Mouse (Mus musculus) gastrocnemius, postnatal 4 days (tissue): Measurements from ENCODE around the gene Pdxk. TPM values are rescaled to one million over a fixed set of nuclear protein-coding genes. Genes with fewer than 3 reads are reported as not detected.
"Not testable (repeated sequence)": the region's sequence is repeated elsewhere in the genome, so short reads cannot be mapped to it uniquely, and the experiment has no call there.

ENCODE experiments used
- DNase-seq, 2 experiments: peaks; one replicate each; pipeline ENCODE4 v3.0.0; 2021 to 2022; ENCODE audit warnings: low spot score in 2 of 2, mixed read lengths in 2 of 2
- long read RNA-seq, 2 experiments: library from polyadenylated mRNA; stranded (forward); transcript quantifications; one replicate each; pipeline ENCODE4 v2.0.0; 2021
- total RNA-seq, 2 experiments: library from RNA; stranded (reverse); gene quantifications; 2 replicates each; pipeline ENCODE4 v1.2.3; 2021

The Pdxk gene
- 1 to 10 TPM; 7.9 to 8.2 TPM for total RNA-seq
- long read RNA-seq, experiment 1, full-length matches to known transcripts: 1 of 7 reads
- long read RNA-seq, experiment 1, partial matches to known transcripts: 1 of 7 reads
- long read RNA-seq, experiment 1, other reads (novel, unspliced or antisense): 5 of 7 reads
- long read RNA-seq, experiment 2, full-length matches to known transcripts: 4 of 9 reads
- long read RNA-seq, experiment 2, partial matches to known transcripts: 1 of 9 reads
- long read RNA-seq, experiment 2, other reads (novel, unspliced or antisense): 4 of 9 reads

- peak; percentile 90 to 91 for DNase-seq
Measured at GRCm38 (mm10) chr10:78464792-78465207, at the start of gene Pdxk. Gene Pdxk (minus strand): TSS chr10:78464975.

GRCm38 (mm10) chr10:78502986-78503733 is 38.4 kb upstream of the Pdxk start:
- no peak for DNase-seq

GRCm38 (mm10) chr10:78487431-78488086 is 22.8 kb upstream of the Pdxk start:
- peak; percentile 71 to 82 for DNase-seq

GRCm38 (mm10) chr10:78486871-78487270 is 22.1 kb upstream of the Pdxk start:
- DNase-seq: no peak

- not testable (repeated sequence) for DNase-seq
Measured at GRCm38 (mm10) chr10:78485369-78485768, 20.6 kb upstream of the Pdxk start.

GRCm38 (mm10) chr10:78481928-78482499 is 17.2 kb upstream of the Pdxk start:
- DNase-seq: peak in 1 of 2 experiments; percentile 47

GRCm38 (mm10) chr10:78480954-78481927 is 16.5 kb upstream of the Pdxk start:
- DNase-seq: no peak

GRCm38 (mm10) chr10:78476821-78477220 is 12.0 kb upstream of the Pdxk start:
- DNase-seq: no peak

- DNase-seq: peak in 1 of 2 experiments; percentile 4
Measured at GRCm38 (mm10) chr10:78474759-78475158, 10.0 kb upstream of the Pdxk start.

GRCm38 (mm10) chr10:78473434-78473833 is 8.7 kb upstream of the Pdxk start:
- no peak for DNase-seq

GRCm38 (mm10) chr10:78472046-78472445 is 7.3 kb upstream of the Pdxk start:
- DNase-seq: no peak

GRCm38 (mm10) chr10:78470582-78471313 is 6.0 kb upstream of the Pdxk start:
- no peak for DNase-seq

- peak in 1 of 2 experiments; percentile 66 for DNase-seq
Measured at GRCm38 (mm10) chr10:78467761-78468310, 3.1 kb upstream of the Pdxk start.

GRCm38 (mm10) chr10:78466647-78467046 is 1.9 kb upstream of the Pdxk start:
- DNase-seq: no peak

- DNase-seq: no peak
Measured at GRCm38 (mm10) chr10:78465472-78465871, 697 bp upstream of the Pdxk start.

- DNase-seq: no peak
Measured at GRCm38 (mm10) chr10:78464201-78464791, 479 bp downstream of the Pdxk start.

GRCm38 (mm10) chr10:78463769-78464167 is 1.0 kb downstream of the Pdxk start:
- DNase-seq: no peak

- no peak for DNase-seq
Measured at GRCm38 (mm10) chr10:78462945-78463768, 1.6 kb downstream of the Pdxk start.
